Mouse (Mus musculus) stomach, embryonic 15.5 days (tissue): Measurements from ENCODE around the gene Efnb3. TPM values are rescaled to one million over a fixed set of nuclear protein-coding genes. Genes with fewer than 3 reads are reported as not detected.

Source experiments
- ATAC-seq: fragments of 200-750 bp; cut with Nextera tagmentation; 2 replicates; pipeline ENCODE4 v1.8.0; 2017; ENCODE audit warnings: low read depth, moderate number of reproducible peaks, moderate TSS enrichment; ENCODE audit not compliant: insufficient read depth, low FRiP score
- H3K27ac ChIP-seq: fragments of 300-500 bp; sonication (generic); 2 replicates; pipeline ENCODE4 v1.5.1; 2015; ENCODE audit warnings: mild to moderate bottlenecking, inconsistent platforms
- H3K27me3 ChIP-seq: fragments of 300-500 bp; sonication (generic); replicated peaks from 2 replicates; pipeline ENCODE4 v1.6.1; 2015; ENCODE audit warnings: inconsistent platforms
- H3K36me3 ChIP-seq: fragments of 300-500 bp; sonication (generic); 2 replicates; pipeline ENCODE4 v1.6.1; 2015; ENCODE audit warnings: inconsistent platforms
- H3K4me1 ChIP-seq: fragments of 300-500 bp; sonication (generic); 2 replicates; pipeline ENCODE4 v1.6.1; 2015; ENCODE audit warnings: inconsistent platforms
- H3K4me2 ChIP-seq: fragments of 300-500 bp; sonication (generic); 2 replicates; pipeline ENCODE4 v1.6.1; 2015; ENCODE audit warnings: mild to moderate bottlenecking, inconsistent platforms
- H3K4me3 ChIP-seq: fragments of 300-500 bp; sonication (generic); replicated peaks from 2 replicates; pipeline ENCODE4 v1.5.1; 2015; ENCODE audit warnings: inconsistent platforms
- H3K9ac ChIP-seq: fragments of 300-500 bp; sonication (generic); 2 replicates; pipeline ENCODE4 v1.6.1; 2015; ENCODE audit warnings: inconsistent platforms
- H3K9me3 ChIP-seq: fragments of 300-500 bp; sonication (generic); 2 replicates; pipeline ENCODE4 v1.6.1; 2016; ENCODE audit warnings: inconsistent platforms
- WGBS: fragments of 180-500 bp; shearing (Covaris S2); methylation state at CpG from one replicate; pipeline ENCODE4 v1.1.7; 2015; 5-methylcytosine and 5-hydroxymethylcytosine counted together
- polyA plus RNA-seq: library from polyadenylated mRNA; unstranded; fragments of >200 nt; fragmentation: Nextera tagmentation; extraction: Ambion mirVana; gene quantifications from 2 replicates; pipeline ENCODE4 v1.2.1, GENCODE M21; 2015

The Efnb3 gene
- polyA plus RNA-seq, 1 experiment from 2014 or later: 10.4 TPM

GRCm38 (mm10) chr11:69559183-69559582 lies 822 bp downstream of the Efnb3 start:
- H3K4me3 ChIP-seq: peak overlapping the region; percentile 59
- WGBS: 14% methylated on average over 5 of the region's 5 CpGs
- peaks cover 10% of the 10 kb centered on the region; the same call in 1 of the 2 replicates for H3K36me3 ChIP-seq
- no peaks in the 10 kb centered on the region for H3K9me3 ChIP-seq
- no peak for ATAC-seq
- H3K4me1 ChIP-seq: peaks cover 26% of the 10 kb centered on the region
- H3K4me2 ChIP-seq: peak overlapping the region; percentile 94
- no peak overlapping the region for H3K9ac ChIP-seq
- H3K27ac ChIP-seq: no peak overlapping the region
- H3K27me3 ChIP-seq: no peaks in the 10 kb centered on the region

- Histone ChIP-seq H3K27me3 (no peaks in the 10 kb centered on the region), H3K4me3 (peak overlapping the region; percentile 59), H3K36me3 (peaks cover 10% of the 10 kb centered on the region; the same call in 1 of the 2 replicates), H3K9me3 (no peaks in the 10 kb centered on the region), H3K27ac (no peak overlapping the region), H3K4me1 (peaks cover 26% of the 10 kb centered on the region), H3K4me2 (peak overlapping the region; percentile 94), H3K9ac (no peak overlapping the region)
- ATAC-seq: no peak
- WGBS: 21% methylated on average over 6 of the region's 6 CpGs
Measured at GRCm38 (mm10) chr11:69558756-69559155, 1.2 kb downstream of the Efnb3 start.

- Histone ChIP-seq H3K4me2 (no peak overlapping the region), H3K9ac (no peak overlapping the region), H3K4me1 (peaks cover 26% of the 10 kb centered on the region), H3K9me3 (no peaks in the 10 kb centered on the region), H3K36me3 (peaks cover 7% of the 10 kb centered on the region; the same call in 1 of the 2 replicates), H3K27ac (no peak overlapping the region), H3K27me3 (0 out of 2 replicates have a peak, but pooled peaks cover 3% of the 10 kb centered on the region), H3K4me3 (no peak overlapping the region)
- WGBS: 45% methylated on average over 14 of the region's 14 CpGs
- ATAC-seq: no peak
Measured at GRCm38 (mm10) chr11:69557381-69557958, 2.5 kb downstream of the Efnb3 start.

DNA sequence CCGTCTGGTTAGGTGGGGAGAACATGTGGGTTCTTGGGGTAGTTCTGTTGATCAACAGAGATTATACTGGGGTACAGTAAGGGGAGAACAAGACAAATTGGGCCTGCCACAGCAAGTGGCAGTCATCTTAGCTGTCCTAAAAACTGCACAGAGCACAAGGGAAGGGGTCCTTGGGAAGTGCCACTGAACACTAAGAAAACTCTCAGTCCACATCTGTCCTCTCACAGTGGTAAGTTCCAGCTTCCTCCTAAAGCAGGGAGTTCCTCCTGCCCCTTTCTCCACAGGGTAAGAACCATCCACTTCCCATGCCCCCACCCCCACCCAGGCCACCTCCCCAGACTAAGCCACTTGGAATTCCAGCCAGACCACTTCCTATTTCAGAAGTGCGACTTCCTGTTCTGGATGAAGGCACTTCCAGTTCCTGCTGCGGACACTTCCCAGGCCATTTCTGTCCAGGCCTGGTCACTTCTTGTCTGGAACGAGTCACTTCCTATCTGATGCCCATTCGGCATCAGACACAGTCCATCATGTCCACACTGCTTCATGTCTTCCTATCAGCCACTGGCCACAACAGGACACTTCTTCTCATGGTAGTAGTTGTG lies 5.4 kb downstream of the Efnb3 start:
- H3K36me3 ChIP-seq: no peaks in the 10 kb centered on the region
- no peak overlapping the region for H3K4me3 ChIP-seq
- no peak overlapping the region for H3K27ac ChIP-seq
- H3K4me2 ChIP-seq: no peak overlapping the region
- peaks cover 13% of the 10 kb centered on the region for H3K4me1 ChIP-seq
- no peaks in the 10 kb centered on the region for H3K9me3 ChIP-seq
- H3K9ac ChIP-seq: no peak overlapping the region
- no peak for ATAC-seq
- WGBS: 77% methylated on average over 5 of the region's 5 CpGs
- H3K27me3 ChIP-seq: 0 out of 2 replicates have a peak, but pooled peaks cover 3% of the 10 kb centered on the region

GRCm38 (mm10) chr11:69553341-69553721 lies 6.7 kb downstream of the Efnb3 start:
- H3K27me3 ChIP-seq: 0 out of 2 replicates have a peak, but pooled peaks cover 3% of the 10 kb centered on the region
- H3K9ac ChIP-seq: no peak overlapping the region
- 20% methylated on average over 2 of the region's 2 CpGs for WGBS
- H3K4me1 ChIP-seq: peaks cover 2% of the 10 kb centered on the region; the same call in 1 of the 2 replicates
- H3K4me3 ChIP-seq: no peak overlapping the region
- H3K4me2 ChIP-seq: no peak overlapping the region
- no peaks in the 10 kb centered on the region for H3K36me3 ChIP-seq
- no peak for ATAC-seq
- H3K27ac ChIP-seq: no peak overlapping the region
- no peaks in the 10 kb centered on the region for H3K9me3 ChIP-seq

GRCm38 (mm10) chr11:69552622-69553340 lies 7.2 kb downstream of the Efnb3 start:
- no peak overlapping the region for H3K4me3 ChIP-seq
- no peaks in the 10 kb centered on the region for H3K36me3 ChIP-seq
- ATAC-seq: no peak
- H3K9ac ChIP-seq: no peak overlapping the region
- H3K4me2 ChIP-seq: no peak overlapping the region
- 25% methylated on average over 14 of the region's 14 CpGs for WGBS
- 0 out of 2 replicates have a peak, but pooled peaks cover 3% of the 10 kb centered on the region for H3K27me3 ChIP-seq
- H3K9me3 ChIP-seq: no peaks in the 10 kb centered on the region
- H3K27ac ChIP-seq: no peak overlapping the region
- H3K4me1 ChIP-seq: peaks cover 5% of the 10 kb centered on the region; the same call in 1 of the 2 replicates

GRCm38 (mm10) chr11:69551310-69551709 lies 8.7 kb downstream of the Efnb3 start:
- Histone ChIP-seq H3K9me3 (no peaks in the 10 kb centered on the region), H3K4me1 (peaks cover 18% of the 10 kb centered on the region), H3K4me3 (no peak overlapping the region), H3K27ac (no peak overlapping the region), H3K9ac (no peak overlapping the region), H3K36me3 (no peaks in the 10 kb centered on the region), H3K27me3 (0 out of 2 replicates have a peak, but pooled peaks cover 3% of the 10 kb centered on the region), H3K4me2 (no peak overlapping the region)
- ATAC-seq: no peak
- WGBS: 67% methylated on average over 4 of the region's 4 CpGs

DNA sequence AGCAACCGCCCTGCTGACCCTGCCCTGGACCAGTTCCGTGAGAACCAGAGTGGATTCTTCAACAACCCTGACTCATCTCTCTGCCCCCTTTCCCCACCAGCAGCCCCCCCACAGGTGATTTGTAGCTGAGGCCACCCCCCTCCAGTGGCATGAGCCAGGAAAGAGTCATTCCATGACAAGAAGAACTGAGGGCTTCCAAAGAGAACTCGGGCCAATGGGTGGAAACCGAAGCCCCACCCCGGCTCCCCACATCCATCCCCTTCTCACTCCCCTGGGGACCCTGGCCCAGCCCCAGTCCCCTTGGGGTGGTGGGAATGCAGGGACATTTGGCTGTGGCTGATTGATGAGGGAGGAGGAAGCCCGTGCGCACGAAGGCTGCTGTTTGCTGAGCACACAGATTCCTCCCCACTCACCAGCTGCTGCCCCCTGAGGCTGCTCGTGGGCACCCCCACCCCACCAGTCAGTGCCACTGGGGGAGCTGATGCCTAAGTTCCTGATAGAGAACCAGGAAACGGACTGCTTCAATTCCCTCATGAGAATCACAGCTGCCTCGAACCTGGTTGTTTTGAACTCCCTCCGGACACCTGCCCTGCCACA lies 10.8 kb downstream of the Efnb3 start, which contains the start of gene Dnah2:
Dnah2 (minus strand) TSS at position 51 of the 597 bp plus-strand sequence.
- 30% methylated on average over 12 of the region's 12 CpGs for WGBS

DNA sequence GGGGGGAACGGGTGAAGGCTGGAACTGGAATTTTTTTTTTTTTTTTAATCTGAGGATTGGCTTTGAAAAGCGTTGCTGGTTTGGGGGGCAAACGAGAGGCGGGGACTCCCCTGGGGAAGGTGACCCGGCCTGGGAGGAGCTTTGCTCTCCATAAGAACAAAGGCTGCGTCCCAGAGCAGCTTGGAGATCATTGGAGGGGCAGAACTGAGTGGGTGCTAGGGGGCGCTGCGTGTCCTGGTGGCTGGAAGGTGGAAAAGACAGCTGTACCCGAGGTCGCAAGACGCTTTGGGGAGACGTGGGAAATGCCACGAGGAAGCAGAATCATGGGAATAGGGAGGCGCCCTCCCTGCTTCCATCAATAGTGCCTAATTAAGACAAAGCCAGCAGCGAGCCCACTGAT lies 12.9 kb downstream of the Efnb3 start:
- Histone ChIP-seq H3K4me3 (peak overlapping the region; percentile 54), H3K27me3 (no peaks in the 10 kb centered on the region), H3K9me3 (no peaks in the 10 kb centered on the region), H3K4me2 (peak overlapping the region; percentile 95), H3K4me1 (peaks cover 24% of the 10 kb centered on the region), H3K36me3 (no peaks in the 10 kb centered on the region), H3K27ac (peak overlapping the region; percentile 90), H3K9ac (peak overlapping the region; percentile 64)
- no peak for ATAC-seq
- WGBS: 4% methylated on average over 15 of the region's 15 CpGs

More for the DNA sequence above, 10.8 kb downstream of the Efnb3 start, which contains the start of gene Dnah2:
- Histone ChIP-seq H3K4me1 (peaks cover 24% of the 10 kb centered on the region), H3K27me3 (0 out of 2 replicates have a peak, but pooled peaks cover 3% of the 10 kb centered on the region), H3K36me3 (no peaks in the 10 kb centered on the region), H3K4me2 (no peak within 1 kb of the TSS), H3K4me3 (no peak within 1 kb of the TSS), H3K9me3 (no peaks in the 10 kb centered on the region), H3K27ac (no peak within 1 kb of the TSS), H3K9ac (no peak within 1 kb of the TSS)
- ATAC-seq: no peak

- peak overlapping the region; percentile 90 for H3K27ac ChIP-seq
- under 1% methylated on average over 44 of the region's 44 CpGs for WGBS
Measured at GRCm38 (mm10) chr11:69546423-69547053, 13.5 kb downstream of the Efnb3 start.

DNA sequence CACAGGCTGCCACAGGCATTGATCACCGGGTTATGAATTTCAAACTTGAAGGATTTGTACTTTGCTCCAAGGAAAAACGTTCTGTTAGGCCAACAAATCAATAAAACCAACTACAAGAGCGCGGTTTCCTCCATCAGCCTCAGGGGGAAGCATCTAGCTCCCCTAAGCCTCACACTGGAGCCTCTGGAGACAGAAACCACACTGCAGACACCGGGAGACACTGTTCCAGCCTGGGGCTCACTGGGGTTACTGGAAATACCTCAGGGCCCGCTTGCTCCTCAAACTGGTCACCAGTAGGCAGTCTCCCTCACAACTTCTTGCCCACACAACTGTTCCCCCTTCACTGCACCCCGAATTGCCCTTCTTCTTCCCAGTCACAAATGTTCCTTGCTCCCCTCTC lies 14.0 kb downstream of the Efnb3 start:
- H3K4me1 ChIP-seq: peaks cover 24% of the 10 kb centered on the region
- H3K36me3 ChIP-seq: no peaks in the 10 kb centered on the region
- H3K27ac ChIP-seq: peak overlapping the region; percentile 90
- H3K4me2 ChIP-seq: peak overlapping the region; percentile 95
- peak overlapping the region; percentile 54 for H3K4me3 ChIP-seq
- 12% methylated on average over 7 of the region's 7 CpGs for WGBS
- no peaks in the 10 kb centered on the region for H3K9me3 ChIP-seq
- H3K9ac ChIP-seq: peak overlapping the region; percentile 64; the same call in 1 of the 2 replicates
- H3K27me3 ChIP-seq: no peaks in the 10 kb centered on the region
- ATAC-seq: peak; percentile 17

More at GRCm38 (mm10) chr11:69546423-69547053, 13.5 kb downstream of the Efnb3 start:
- no peaks in the 10 kb centered on the region for H3K9me3 ChIP-seq
- ATAC-seq: peak; percentile 59
- no peaks in the 10 kb centered on the region for H3K36me3 ChIP-seq
- H3K4me2 ChIP-seq: peak overlapping the region; percentile 95
- peak overlapping the region; percentile 64 for H3K9ac ChIP-seq
- H3K4me1 ChIP-seq: peaks cover 24% of the 10 kb centered on the region
- peak overlapping the region; percentile 54 for H3K4me3 ChIP-seq
- no peaks in the 10 kb centered on the region for H3K27me3 ChIP-seq
